Mouse (Mus musculus) hindbrain, embryonic 13.5 days (tissue): ENCODE measurements around the gene Gm7247. TPM values are rescaled to one million over a fixed set of nuclear protein-coding genes. Genes with fewer than 3 reads are reported as not detected.
A peak's percentile ranks its signal among the peaks of the same experiment; 100 is the strongest.
"Not testable (repeated sequence)": the region's sequence is repeated elsewhere in the genome, so short reads cannot be mapped to it uniquely, and the experiment has no call there.

ENCODE experiments used
- ATAC-seq: fragments of 200-750 bp; cut with Nextera tagmentation; 2 replicates; pipeline ENCODE4 v1.8.0; 2017; ENCODE audit warnings: moderate TSS enrichment; ENCODE audit not compliant: low FRiP score
- H3K27ac ChIP-seq: fragments of 300-500 bp; sonication (generic); 2 replicates; pipeline ENCODE4 v1.5.1; 2015; ENCODE audit warnings: inconsistent platforms, mild to moderate bottlenecking, moderate library complexity
- H3K27me3 ChIP-seq: fragments of 300-500 bp; sonication (generic); 2 replicates; pipeline ENCODE4 v1.6.1; 2015; ENCODE audit warnings: mild to moderate bottlenecking, inconsistent platforms
- H3K36me3 ChIP-seq: fragments of 300-500 bp; sonication (generic); 2 replicates; pipeline ENCODE4 v1.6.1; 2015; ENCODE audit warnings: mild to moderate bottlenecking, inconsistent platforms
- H3K4me1 ChIP-seq: fragments of 300-500 bp; sonication (generic); replicated peaks from 2 replicates; pipeline ENCODE4 v1.6.1; 2015; ENCODE audit warnings: inconsistent platforms
- H3K4me2 ChIP-seq: fragments of 300-500 bp; sonication (generic); 2 replicates; pipeline ENCODE4 v1.6.1; 2015; ENCODE audit warnings: inconsistent platforms, mild to moderate bottlenecking, moderate library complexity
- H3K4me3 ChIP-seq: fragments of 300-500 bp; sonication (generic); 2 replicates; pipeline ENCODE4 v1.5.1; 2015; ENCODE audit warnings: mild to moderate bottlenecking, inconsistent platforms
- H3K9ac ChIP-seq: fragments of 300-500 bp; sonication (generic); 2 replicates; pipeline ENCODE4 v1.6.1; 2015; ENCODE audit warnings: mild to moderate bottlenecking, inconsistent platforms
- H3K9me3 ChIP-seq: fragments of 300-500 bp; sonication (generic); 2 replicates; pipeline ENCODE4 v1.6.1; 2016; ENCODE audit warnings: inconsistent platforms
- WGBS: fragments of 180-500 bp; shearing (Covaris S2); methylation state at CpG from one replicate; pipeline ENCODE4 v1.1.7; 2015; 5-methylcytosine and 5-hydroxymethylcytosine counted together
- polyA plus RNA-seq: library from polyadenylated mRNA; unstranded; fragments of >200 nt; fragmentation: Nextera tagmentation; extraction: Ambion mirVana; gene quantifications from 2 replicates; pipeline ENCODE4 v1.2.1, GENCODE M21; 2015

Gene Gm7247
- polyA plus RNA-seq: not detected in 2 replicates

DNA sequence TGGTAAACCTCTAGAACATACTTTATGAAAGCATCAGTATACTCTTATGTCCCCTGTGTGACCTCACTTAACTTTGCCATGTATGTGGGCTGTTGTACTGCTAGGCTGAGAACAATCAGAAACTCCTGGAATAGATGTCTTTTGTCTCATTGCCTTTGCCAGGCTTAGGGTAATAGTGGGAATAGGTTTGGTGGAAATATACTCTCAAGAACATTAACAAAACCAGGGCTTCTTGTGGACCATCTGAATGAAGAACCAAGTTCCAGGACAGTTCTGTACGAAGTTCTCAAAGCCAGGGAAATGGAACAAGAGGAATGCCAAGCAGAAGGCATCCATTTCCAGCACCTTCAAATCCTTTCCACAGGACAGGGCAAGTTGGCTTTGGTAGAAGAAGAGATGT is at the start of gene Gm7247:
TSS of gene Gm7247 (plus strand) at position 301 of the 400 bp plus-strand sequence.
- WGBS: 96% methylated on average over 1 of the region's 1 CpGs

DNA sequence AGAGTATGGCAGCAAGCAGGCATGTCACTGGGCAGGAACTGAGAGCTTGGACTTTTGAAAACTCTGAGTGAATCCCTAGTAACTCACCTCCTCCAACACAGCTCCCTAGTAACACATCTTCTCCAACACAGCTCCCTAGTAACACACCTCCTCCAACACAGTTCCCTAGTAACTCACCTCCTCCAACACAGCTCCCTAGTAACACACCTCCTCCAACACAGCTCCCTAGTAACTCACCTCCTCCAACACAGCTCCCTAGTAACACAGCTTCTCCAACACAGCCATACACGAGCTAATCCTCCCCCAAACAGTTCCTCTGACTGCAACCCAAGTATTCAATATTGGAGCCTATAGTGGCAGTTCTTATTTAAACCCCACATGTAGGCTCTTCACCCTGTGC is 37.6 kb upstream of the Gm7247 start:
- no peaks in the 10 kb centered on the region for H3K4me1 ChIP-seq
- 55% methylated on average over 1 of the region's 1 CpGs for WGBS
- H3K27me3 ChIP-seq: no peaks in the 10 kb centered on the region
- ATAC-seq: no peak
- H3K36me3 ChIP-seq: no peaks in the 10 kb centered on the region
- H3K9me3 ChIP-seq: 0 out of 2 replicates have a peak, but pooled peaks cover 3% of the 10 kb centered on the region
- H3K4me2 ChIP-seq: no peak overlapping the region
- no peak overlapping the region for H3K27ac ChIP-seq
- no peak overlapping the region for H3K4me3 ChIP-seq
- no peak overlapping the region for H3K9ac ChIP-seq

More for the DNA sequence above, at the start of gene Gm7247:
- ATAC-seq: no peak
- H3K4me3 ChIP-seq: no peak within 1 kb of the TSS
- peaks cover 7% of the 10 kb centered on the region for H3K27me3 ChIP-seq
- no peaks in the 10 kb centered on the region for H3K9me3 ChIP-seq
- no peak within 1 kb of the TSS for H3K9ac ChIP-seq
- no peak within 1 kb of the TSS for H3K4me2 ChIP-seq
- H3K36me3 ChIP-seq: no peaks in the 10 kb centered on the region
- H3K4me1 ChIP-seq: peaks cover 3% of the 10 kb centered on the region; the same call in 1 of the 2 replicates
- no peak within 1 kb of the TSS for H3K27ac ChIP-seq

GRCm38 (mm10) chr14:51346027-51346426 is 15.5 kb upstream of the Gm7247 start:
- no peak overlapping the region for H3K4me3 ChIP-seq
- H3K36me3 ChIP-seq: no peaks in the 10 kb centered on the region
- H3K27ac ChIP-seq: no peak overlapping the region
- H3K27me3 ChIP-seq: no peaks in the 10 kb centered on the region
- no peaks in the 10 kb centered on the region for H3K9me3 ChIP-seq
- no peaks in the 10 kb centered on the region for H3K4me1 ChIP-seq
- H3K4me2 ChIP-seq: no peak overlapping the region
- H3K9ac ChIP-seq: no peak overlapping the region
- no peak for ATAC-seq

DNA sequence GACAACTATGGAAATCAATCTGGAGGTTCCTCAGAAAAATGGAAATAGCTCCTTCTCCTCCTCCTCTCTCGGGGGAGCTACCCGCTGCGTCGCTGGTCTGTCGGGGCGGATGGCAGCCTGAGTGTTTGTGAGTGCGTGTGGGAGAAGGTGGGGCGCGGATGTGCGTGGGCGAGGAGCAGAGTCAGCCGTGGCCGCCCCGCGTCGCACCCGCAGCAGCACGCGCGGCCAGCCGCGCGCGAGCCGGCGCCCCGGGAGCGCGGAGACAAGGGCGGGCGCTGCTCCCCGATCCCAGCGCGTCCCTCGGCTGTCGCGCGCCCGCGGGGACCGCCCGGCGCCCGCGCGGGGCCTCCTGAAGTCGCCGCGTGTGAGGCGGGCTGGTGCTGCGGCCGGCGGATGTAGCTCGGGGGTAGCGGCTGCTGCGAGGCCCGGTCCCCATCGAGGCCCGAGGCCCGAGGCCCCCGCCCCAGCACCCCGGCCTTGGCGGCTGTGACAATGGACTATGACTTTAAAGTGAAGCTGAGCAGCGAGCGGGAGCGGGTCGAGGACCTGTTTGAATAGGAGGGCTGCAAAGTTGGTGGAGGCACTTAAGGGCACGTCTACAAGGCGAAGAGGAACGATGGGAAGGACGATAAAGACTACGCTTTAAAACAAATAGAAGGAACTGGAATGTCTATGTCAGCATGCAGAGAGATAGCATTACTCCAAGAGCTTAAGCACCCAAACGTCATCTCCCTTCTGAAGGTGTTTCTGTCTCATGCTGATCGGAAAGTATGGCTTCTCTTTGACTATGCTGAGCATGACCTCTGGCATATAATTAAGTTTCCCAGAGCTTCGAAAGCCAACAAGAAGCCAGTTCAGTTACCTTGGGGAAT is 3.2 kb upstream of the Gm7247 start:
- Histone ChIP-seq H3K4me2 (peak overlapping the region; percentile 84), H3K9me3 (no peaks in the 10 kb centered on the region), H3K27me3 (peaks cover 7% of the 10 kb centered on the region), H3K9ac (peak overlapping the region; percentile 77), H3K4me3 (peak overlapping the region; percentile 57), H3K27ac (no peak overlapping the region), H3K36me3 (no peaks in the 10 kb centered on the region), H3K4me1 (peaks cover 3% of the 10 kb centered on the region; the same call in 1 of the 2 replicates)
- peak; percentile 92 for ATAC-seq
- 4% methylated on average over 66 of the region's 75 CpGs for WGBS

DNA sequence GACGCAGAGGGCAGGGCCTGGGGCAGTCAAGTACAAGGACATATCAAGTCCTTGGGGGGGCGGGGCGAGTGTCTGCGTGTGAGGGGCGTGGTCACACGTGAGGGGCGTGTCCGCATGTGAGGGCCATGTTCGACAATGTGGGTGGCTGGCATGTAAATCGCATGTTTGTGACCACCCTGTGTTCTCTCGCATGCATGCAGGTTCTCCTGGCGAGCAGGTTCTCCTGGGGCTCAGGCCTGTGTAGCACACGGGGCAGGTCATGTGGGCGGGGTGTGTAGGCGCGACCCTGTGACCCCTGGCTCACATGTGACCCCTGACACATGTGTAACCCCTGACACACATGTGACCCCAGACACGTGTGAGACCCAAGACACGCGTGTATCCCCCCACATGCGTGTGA is 21.2 kb downstream of the Gm7247 start:
- Histone ChIP-seq H3K9ac (no peak overlapping the region), H3K4me3 (no peak overlapping the region), H3K4me2 (no peak overlapping the region), H3K27ac (no peak overlapping the region), H3K36me3 (no peaks in the 10 kb centered on the region), H3K27me3 (no peaks in the 10 kb centered on the region), H3K9me3 (peaks cover 21% of the 10 kb centered on the region), H3K4me1 (no peaks in the 10 kb centered on the region)
- no peak for ATAC-seq
- 95% methylated on average over 20 of the region's 20 CpGs for WGBS

- Histone ChIP-seq H3K4me2 (no peak overlapping the region), H3K4me1 (no peaks in the 10 kb centered on the region), H3K27ac (no peak overlapping the region), H3K27me3 (no peaks in the 10 kb centered on the region), H3K4me3 (no peak overlapping the region), H3K9ac (no peak overlapping the region), H3K9me3 (peaks cover 23% of the 10 kb centered on the region), H3K36me3 (no peaks in the 10 kb centered on the region)
- 98% methylated on average over 10 of the region's 10 CpGs for WGBS
- peak; percentile 37 for ATAC-seq
Observed at GRCm38 (mm10) chr14:51384351-51384750, 22.8 kb downstream of the Gm7247 start.

DNA sequence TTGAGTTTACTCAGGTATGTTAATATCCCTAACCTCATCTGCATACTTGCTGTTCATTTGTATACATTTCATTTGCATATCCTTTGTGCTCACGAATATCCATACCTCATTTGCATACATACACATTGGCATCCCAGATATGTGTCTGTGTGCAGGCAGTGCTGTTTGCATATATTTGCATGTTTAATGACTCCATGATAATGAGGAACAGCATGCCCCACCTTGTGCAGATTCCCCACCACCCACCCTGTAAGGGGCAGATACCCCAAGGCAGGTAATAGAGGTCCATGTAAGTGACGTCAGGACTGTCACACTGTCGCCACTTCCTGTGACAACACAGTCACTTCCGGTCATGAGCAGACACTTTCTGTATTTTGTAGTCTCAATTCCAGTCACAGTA is 24.2 kb downstream of the Gm7247 start:
- no peak overlapping the region for H3K4me2 ChIP-seq
- H3K4me1 ChIP-seq: no peaks in the 10 kb centered on the region
- WGBS: 67% methylated on average over 4 of the region's 4 CpGs

GRCm38 (mm10) chr14:51387768-51388167 is 26.2 kb downstream of the Gm7247 start:
- Histone ChIP-seq H3K27me3 (no peaks in the 10 kb centered on the region), H3K27ac (no peak overlapping the region), H3K4me2 (no peak overlapping the region), H3K4me3 (no peak overlapping the region), H3K9ac (no peak overlapping the region), H3K9me3 (peaks cover 20% of the 10 kb centered on the region), H3K4me1 (no peaks in the 10 kb centered on the region), H3K36me3 (no peaks in the 10 kb centered on the region)
- no peak for ATAC-seq
- 97% methylated on average over 8 of the region's 8 CpGs for WGBS

More for the DNA sequence above, 24.2 kb downstream of the Gm7247 start:
- no peak overlapping the region for H3K9ac ChIP-seq
- H3K36me3 ChIP-seq: no peaks in the 10 kb centered on the region
- peaks cover 23% of the 10 kb centered on the region for H3K9me3 ChIP-seq
- no peak overlapping the region for H3K4me3 ChIP-seq
- ATAC-seq: peak; percentile 78
- no peak overlapping the region for H3K27ac ChIP-seq
- H3K27me3 ChIP-seq: no peaks in the 10 kb centered on the region

GRCm38 (mm10) chr14:51388222-51388621 is 26.7 kb downstream of the Gm7247 start:
- Histone ChIP-seq H3K9ac (no peak overlapping the region), H3K4me1 (no peaks in the 10 kb centered on the region), H3K4me2 (no peak overlapping the region), H3K4me3 (no peak overlapping the region), H3K36me3 (no peaks in the 10 kb centered on the region), H3K27me3 (no peaks in the 10 kb centered on the region), H3K27ac (no peak overlapping the region), H3K9me3 (peaks cover 15% of the 10 kb centered on the region)
- no peak for ATAC-seq
- 97% methylated on average over 9 of the region's 9 CpGs for WGBS

DNA sequence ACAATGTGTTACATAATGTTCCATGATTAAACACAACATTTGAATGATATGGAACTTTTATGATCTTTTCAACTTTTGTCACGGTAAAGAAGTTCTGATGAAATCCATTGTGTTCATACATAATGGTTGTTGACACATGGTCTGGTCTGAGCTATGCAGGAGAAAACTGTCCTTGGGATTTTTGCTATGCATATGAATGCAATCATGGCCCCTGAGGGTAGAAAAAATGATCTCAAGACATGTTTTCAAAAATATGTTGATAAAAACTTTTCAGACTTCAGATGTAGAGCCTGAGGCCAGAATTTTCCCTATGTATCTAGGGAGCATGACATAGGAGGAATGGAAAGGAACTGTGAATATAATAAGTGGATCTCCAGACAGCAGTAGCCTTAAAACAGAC is 49.0 kb downstream of the Gm7247 start, which contains the start of gene Vmn2r88:
TSS of gene Vmn2r88 (plus strand) at position 301 of the 400 bp plus-strand sequence.
- 84% methylated on average over 1 of the region's 1 CpGs for WGBS

DNA sequence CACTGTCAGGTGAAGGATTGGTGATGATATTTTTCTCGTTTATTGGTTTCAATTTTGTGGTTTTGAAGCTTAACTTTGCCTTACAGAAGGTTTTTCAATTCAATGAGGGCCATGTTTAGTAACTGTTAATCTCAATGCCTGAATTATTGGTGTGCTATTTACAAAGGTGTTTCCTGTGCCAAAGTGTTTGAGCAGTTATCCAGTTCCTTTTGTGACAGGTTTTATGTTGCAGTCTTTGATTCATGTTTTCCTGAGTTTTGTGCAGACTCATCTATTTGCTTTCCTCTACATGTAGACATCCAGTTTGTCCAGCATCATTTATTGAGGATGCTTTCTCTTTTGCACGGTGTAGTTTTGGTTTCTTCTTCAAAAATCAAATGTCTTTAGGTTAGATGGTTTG is 62.3 kb downstream of the Gm7247 start:
- H3K9ac ChIP-seq: no peak overlapping the region

More for the DNA sequence above, 49.0 kb downstream of the Gm7247 start, which contains the start of gene Vmn2r88:
- ATAC-seq: no peak
- no peak within 1 kb of the TSS for H3K27ac ChIP-seq
- no peak within 1 kb of the TSS for H3K4me3 ChIP-seq
- no peak within 1 kb of the TSS for H3K4me2 ChIP-seq
- H3K36me3 ChIP-seq: no peaks in the 10 kb centered on the region
- no peak within 1 kb of the TSS for H3K9ac ChIP-seq
- H3K9me3 ChIP-seq: no peaks in the 10 kb centered on the region
- H3K27me3 ChIP-seq: no peaks in the 10 kb centered on the region
- H3K4me1 ChIP-seq: no peaks in the 10 kb centered on the region

DNA sequence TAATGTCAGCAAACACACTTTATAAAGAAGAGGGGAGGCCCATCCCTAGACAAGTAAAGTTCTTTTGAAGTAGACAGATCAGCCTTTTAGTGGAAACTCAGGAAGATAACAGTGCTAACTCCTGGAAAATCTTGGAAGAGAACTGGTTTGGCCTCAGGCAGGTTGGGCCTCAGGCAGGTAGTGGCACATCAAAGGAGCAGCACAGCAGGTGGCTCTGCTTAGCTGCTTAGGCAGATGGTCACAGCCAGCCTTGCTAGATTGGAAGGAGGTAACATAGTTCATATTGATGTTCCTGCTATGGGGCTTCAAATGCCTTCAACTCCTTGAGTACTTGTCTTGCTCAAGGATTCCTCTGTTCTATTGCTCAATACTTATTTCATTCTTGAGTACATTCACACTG is 68.6 kb downstream of the Gm7247 start:
- H3K9ac ChIP-seq, H3K27ac ChIP-seq, H3K27me3 ChIP-seq, H3K36me3 ChIP-seq, H3K4me3 ChIP-seq, H3K4me2 ChIP-seq, ATAC-seq, H3K4me1 ChIP-seq: not testable (repeated sequence)
- peaks cover 15% of the 10 kb centered on the region for H3K9me3 ChIP-seq

More for the DNA sequence above, 62.3 kb downstream of the Gm7247 start:
- Histone ChIP-seq H3K4me2 (no peak overlapping the region), H3K4me3 (no peak overlapping the region), H3K9me3 (0 out of 2 replicates have a peak, but pooled peaks cover 2% of the 10 kb centered on the region), H3K27me3 (no peaks in the 10 kb centered on the region), H3K36me3 (no peaks in the 10 kb centered on the region), H3K4me1 (no peaks in the 10 kb centered on the region), H3K27ac (no peak overlapping the region)
- WGBS: 76% methylated on average over 2 of the region's 2 CpGs
- no peak for ATAC-seq

DNA sequence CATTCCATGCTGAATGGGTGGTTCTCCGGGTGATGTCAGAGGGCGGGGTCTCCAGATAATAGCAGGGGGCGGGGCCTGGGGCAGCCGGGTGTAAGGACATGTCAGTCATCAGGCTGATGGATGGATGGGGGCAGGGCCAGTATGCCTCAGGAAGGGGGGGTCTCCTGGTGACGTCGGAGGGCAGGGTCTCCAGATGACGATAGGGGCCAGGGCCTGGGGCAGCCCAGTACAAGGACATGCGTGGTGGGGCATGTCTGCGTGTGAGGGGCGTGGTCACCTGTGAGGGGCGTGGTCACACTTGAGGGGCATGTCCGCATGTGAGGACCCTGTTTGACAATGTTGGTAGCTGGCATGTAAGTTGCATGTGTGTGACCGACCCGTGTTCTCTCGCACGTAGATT is 73.0 kb downstream of the Gm7247 start:
- H3K36me3 ChIP-seq: no peaks in the 10 kb centered on the region
- H3K9me3 ChIP-seq: peaks cover 26% of the 10 kb centered on the region
- H3K4me3 ChIP-seq: no peak overlapping the region
- H3K27ac ChIP-seq: no peak overlapping the region
- no peak overlapping the region for H3K4me2 ChIP-seq
- no peak for ATAC-seq
- H3K9ac ChIP-seq: no peak overlapping the region
- H3K27me3 ChIP-seq: no peaks in the 10 kb centered on the region
- no peaks in the 10 kb centered on the region for H3K4me1 ChIP-seq
- WGBS: 95% methylated on average over 16 of the region's 16 CpGs
